Mouse (Mus musculus) ovary, postnatal 14 days (tissue): ENCODE results near the gene Fbxo7.

Experiments used
- DNase-seq: peaks from one replicate; pipeline ENCODE4 v3.0.0; 2022; ENCODE audit warnings: low spot score

Gene Fbxo7

DNA sequence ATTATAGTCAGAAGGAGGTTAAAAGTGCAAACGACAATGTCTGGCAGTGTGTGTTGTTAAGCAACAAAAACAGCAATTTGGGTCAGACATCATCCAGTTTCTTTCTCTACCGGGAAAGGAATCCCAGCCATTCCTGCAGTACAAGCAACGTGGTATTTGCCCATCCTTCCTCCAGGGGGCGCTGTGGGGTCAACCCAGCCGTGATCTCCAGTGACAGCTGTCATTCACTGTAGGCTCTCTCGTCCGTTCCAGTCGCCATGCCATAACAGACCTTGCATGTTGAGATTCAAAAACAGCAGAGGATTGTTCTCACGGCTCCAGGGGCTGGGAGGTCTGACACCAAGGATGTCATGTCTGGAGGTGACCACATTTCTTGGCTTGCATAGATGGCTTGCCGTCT, 70.1 kb downstream of the Fbxo7 start:
- no peak for DNase-seq

DNA sequence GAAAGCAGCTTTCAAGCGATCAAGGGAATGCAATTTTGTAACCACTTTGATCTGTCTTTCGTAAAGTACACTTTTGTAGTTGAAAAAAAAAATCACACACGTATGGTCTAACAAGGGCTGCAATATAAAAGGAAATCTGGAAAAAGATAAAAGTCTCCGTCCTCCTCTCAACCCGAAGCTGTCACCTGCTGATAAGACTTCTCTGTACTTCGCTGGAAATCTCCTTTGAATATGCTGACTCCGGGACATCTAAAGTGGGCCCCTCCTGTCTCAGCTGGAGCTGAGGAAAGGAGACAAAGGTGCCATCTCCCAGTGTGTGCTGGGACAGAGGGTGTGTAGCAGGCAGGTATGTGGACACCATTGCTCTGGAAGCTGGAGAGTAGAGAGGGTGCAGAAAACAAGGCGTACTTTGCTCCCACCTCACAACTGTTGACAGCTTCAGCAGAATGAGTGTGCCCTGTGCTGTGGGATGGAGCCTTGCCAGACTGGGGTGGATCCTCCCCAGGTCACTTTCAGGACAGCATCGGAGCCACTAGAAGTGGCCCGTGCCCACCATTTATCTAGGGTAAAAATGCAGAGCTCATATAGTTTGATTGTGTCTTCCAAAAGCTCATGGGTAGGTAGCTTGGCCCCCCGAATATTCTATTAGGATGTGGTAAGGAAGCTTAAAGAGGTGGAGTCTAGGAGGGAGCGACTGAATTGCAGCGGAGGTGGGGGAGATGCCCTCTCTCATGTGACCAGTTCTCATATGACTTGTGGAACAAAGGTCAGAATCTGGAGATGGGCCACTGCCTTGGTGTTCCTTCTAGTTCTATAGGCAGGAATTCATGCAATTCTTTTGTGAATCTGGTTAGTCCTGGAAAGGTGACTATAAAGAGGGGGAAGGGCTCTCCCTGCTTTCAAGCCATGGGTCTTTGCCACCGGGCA, 71.6 kb downstream of the Fbxo7 start:
- no peak for DNase-seq

DNA sequence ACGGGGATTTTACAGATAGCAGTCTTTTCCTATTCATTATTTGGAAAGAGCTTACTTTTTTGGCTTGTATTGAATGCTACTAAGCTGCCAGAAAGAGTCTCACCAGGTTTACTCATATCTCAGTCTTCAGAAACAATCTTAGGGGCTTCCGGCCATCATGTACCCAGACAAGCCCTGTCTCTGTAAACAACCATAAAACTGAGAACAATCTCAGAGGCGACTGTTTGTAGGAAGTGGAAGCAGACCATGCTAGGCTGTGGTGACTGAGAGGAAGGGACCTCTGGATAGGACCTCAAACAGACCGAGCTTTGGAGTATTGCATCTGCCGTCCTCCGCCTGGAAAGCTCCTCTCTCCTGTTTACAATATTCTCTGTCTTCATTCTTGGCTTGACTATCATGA, 76.6 kb downstream of the Fbxo7 start:
- DNase-seq, result no peak

DNA sequence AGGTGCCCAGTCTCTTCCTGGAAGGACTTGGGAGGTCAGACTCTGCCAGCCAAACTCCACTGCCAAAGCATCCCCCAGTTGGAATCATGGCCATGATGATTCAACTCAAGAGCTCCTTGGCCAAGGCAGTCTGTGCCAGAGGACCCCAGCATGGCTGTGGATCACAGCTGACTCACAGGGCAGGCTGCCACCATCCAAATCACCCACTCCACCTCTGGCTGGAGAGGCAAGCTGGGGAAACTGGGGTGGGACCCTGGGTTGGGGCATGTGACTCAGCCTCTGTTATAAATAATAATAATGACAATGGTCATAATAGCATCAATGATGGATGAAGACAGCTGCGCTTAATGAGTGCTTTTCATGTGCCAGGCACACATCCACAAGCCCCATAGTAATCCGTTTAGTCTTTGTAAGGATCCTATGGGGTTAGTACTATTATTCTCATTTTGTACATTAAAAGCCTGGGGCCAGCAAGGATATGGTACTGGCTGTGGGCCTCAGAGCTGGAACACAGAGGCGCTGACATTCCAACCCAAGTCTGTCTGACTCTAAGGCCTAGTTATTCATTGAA, 78.6 kb downstream of the Fbxo7 start:
- no peak for DNase-seq
